Mouse (Mus musculus) megakaryocyte, embryonic 14.5 days (primary cell): ENCODE measurements around the gene Apeh.

Experiments
- FLI1 ChIP-seq: IDR thresholded peaks from 2 replicates; pipeline ENCODE4 v1.6.1; 2012; ENCODE audit warnings: low read length, inconsistent platforms, mixed read lengths
- GATA1 ChIP-seq: IDR thresholded peaks from 3 replicates; pipeline ENCODE4 v1.6.1; 2012; ENCODE audit warnings: mixed read lengths, low read length, inconsistent platforms, borderline replicate concordance

DNA sequence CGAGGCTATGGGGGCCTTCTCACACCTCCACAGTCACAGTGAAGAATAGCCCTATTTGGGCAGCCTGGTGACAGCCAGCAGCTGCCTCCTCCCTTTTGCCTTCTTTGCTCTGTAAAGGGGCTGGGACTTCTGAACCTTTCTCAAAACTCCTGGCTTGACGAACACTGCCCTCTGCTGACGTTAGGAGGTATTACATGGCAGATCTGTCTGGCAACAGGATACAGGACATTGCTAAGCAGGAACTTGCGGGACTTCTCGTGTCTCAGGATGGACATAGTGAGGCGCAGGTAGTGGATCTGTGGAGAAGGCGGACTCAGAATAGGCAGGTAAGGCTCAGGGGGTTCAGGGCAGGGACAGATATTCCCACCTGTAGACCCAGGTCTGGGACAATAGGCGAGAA is 26.5 kb downstream of the Apeh start:
- TF ChIP-seq GATA1 (no peak), FLI1 (no peak)
